Mouse (Mus musculus) kidney, postnatal 36 days (tissue): ENCODE measurements around the gene Lbx2.
A peak's percentile ranks its signal among the peaks of the same experiment; 100 is the strongest.

Source experiments
- DNase-seq, 2 experiments: peaks; one replicate each; pipeline ENCODE4 v3.0.0; 2021 to 2022; ENCODE audit warnings: mixed read lengths in 2 of 2

The Lbx2 gene

GRCm38 (mm10) chr6:83086121-83087035 lies at the start of gene Lbx2:
Gene Lbx2 (plus strand): TSS chr6:83086367.
- peak in 1 of 2 experiments; percentile 25 for DNase-seq

DNA sequence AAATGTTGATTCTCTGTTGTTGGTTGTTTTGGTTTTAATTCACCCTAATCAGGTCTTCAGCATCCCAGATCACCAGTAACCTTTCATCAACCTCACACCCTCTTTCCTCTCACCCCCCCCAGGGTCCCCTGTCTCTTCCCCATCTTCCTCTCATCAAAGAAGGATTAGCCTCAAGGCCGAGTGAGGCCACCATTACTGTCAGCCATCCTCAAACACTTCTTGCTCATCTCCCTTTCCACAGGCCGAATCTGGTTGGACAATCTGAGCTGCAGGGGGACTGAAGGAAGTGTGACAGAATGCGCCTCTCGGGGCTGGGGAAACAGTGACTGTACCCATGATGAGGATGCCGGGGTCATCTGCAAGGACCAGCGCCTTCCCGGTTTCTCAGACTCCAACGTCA lies 49.0 kb upstream of the Lbx2 start:
- no peak for DNase-seq

GRCm38 (mm10) chr6:83038496-83039012 lies 47.6 kb upstream of the Lbx2 start:
- DNase-seq = peak; percentile 95 to 98

- DNase-seq = no peak
Observed at GRCm38 (mm10) chr6:83040601-83041000, 45.6 kb upstream of the Lbx2 start.

DNA sequence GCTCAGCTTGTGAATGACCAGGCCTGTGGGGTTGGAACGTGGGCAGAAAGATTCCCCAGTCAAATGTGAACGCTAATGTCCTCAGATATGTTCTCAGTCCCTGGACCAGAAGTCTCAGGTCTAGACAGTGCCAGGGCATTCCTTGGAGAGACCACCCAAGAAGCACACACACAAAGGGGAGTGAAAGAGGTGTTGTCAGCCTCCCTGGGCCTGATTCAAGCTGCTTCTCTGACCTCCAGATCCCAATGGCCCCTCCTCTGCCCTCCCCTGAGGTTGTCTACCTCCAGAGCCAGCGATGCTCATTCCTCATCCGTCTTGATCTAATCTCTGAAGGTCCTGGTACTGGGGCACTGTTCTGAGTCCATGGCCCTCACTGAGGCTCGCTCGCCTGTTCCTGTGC lies 42.6 kb upstream of the Lbx2 start:
- DNase-seq = no peak

DNA sequence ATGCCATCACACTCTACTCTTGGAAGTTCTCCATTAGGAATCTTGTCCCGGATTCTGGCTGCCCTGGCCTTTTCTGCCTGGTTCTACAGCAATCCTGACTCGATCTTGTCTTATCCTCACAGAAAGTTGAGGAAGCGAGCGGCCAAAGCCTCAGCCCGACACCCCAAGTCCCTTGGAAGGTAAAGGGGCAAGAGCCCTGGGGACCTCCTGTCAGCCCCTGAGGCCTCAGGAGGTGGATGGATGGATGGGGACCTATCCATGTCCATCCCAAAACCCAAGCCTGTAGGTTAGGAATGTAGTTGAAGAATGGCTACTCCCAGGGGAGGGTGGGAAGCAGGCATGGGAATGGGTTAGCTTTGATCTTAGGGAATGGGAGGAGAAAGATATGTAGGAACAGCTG lies 42.2 kb upstream of the Lbx2 start:
- no peak for DNase-seq

GRCm38 (mm10) chr6:83044742-83045141 lies 41.4 kb upstream of the Lbx2 start:
- DNase-seq = peak; percentile 14 to 42

GRCm38 (mm10) chr6:83049367-83049766 lies 36.8 kb upstream of the Lbx2 start:
- DNase-seq = no peak

GRCm38 (mm10) chr6:83053136-83053960 lies 32.8 kb upstream of the Lbx2 start:
- DNase-seq = peak in 1 of 2 experiments; percentile 42

- peak; percentile 98 for DNase-seq
Observed at GRCm38 (mm10) chr6:83054074-83054851, 31.9 kb upstream of the Lbx2 start, which contains the start of gene Aup1. Gene Aup1 (plus strand): TSS chr6:83054521.

- peak in 1 of 2 experiments; percentile 60 for DNase-seq
Observed at GRCm38 (mm10) chr6:83054871-83055431, 31.2 kb upstream of the Lbx2 start, which contains the start of gene Htra2. Gene Htra2 (minus strand): TSS chr6:83055273.

DNA sequence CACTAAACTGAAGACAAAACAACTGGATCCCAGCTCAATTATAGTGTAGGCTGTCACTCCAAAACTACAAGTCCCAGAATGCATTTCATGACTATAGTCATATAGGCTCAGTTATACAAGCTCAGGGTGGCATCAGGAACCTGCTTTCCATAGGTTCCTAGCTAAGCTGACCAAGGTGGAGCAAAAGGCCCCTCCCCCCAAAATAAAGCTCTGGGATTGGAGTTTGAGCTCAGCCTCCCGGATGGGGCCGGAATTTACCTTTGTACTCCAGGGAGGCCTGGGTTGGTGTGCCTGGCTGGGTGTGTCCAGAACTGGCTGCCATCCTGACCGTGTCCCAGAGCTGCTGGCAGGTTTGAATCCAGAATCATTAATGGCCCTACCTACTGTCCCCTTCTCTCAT lies 28.4 kb upstream of the Lbx2 start, which contains the start of gene Dqx1:
Gene Dqx1 (plus strand): TSS at position 55 of the 400 bp plus-strand sequence.
- peak; percentile 83 to 89 for DNase-seq

DNA sequence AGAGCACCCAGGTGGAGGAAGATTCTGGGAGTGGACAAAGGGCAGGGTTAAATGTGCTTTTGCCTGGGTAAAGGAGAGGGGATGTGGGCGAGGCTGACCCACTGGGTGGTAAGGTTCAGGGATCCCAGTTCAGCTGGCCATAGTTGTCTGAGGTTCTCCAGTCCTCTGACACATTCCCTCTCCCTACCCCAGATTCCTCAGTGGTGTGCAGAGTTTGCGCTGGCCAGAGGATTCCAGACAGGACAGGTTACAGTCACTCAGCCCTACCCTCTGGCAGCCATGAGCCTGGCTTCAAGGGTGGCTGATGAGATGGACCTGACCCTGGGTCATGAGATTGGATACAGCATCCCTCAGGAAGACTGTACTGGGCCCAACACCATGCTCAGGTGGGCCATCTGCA lies 27.4 kb upstream of the Lbx2 start:
- no peak for DNase-seq

DNA sequence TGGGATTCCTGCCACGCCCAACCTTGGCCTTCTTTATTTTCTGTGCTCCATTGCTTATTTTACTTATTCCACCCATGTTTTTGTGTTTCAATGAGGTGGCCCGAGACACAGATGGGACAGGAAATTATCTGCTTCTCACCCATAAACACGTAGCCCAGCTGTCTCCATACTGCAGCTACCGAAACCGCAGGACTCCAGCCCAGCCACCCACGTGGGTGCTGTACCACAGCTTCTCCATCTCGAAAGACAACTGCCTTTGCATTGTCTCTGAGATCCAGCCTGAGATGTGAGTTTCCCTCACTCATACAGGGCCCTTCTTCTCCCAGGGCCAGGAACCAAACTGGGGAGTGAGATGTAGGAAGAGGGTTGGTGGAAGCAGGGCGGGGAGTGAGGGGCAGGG lies 20.2 kb upstream of the Lbx2 start:
- no peak for DNase-seq

DNA sequence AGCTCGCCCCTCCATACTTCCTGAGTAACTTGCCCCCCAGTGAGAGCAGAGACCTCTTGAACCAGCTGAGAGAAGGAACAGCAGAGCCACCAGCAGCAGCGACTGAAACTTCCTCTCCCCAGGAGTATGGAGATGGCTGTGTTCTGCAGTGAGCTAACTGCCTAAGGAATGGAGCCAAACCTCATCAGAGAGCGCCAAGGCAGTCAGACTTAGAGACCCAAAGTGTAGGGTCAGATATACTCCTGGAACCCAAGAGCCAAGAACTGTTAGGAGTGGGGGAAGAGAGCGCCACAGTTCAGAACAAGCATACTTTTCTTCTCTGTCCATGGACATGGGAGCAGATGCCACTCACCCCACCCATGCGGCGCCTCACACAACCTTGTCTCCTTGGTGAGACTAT lies 19.7 kb upstream of the Lbx2 start:
- DNase-seq = no peak

DNA sequence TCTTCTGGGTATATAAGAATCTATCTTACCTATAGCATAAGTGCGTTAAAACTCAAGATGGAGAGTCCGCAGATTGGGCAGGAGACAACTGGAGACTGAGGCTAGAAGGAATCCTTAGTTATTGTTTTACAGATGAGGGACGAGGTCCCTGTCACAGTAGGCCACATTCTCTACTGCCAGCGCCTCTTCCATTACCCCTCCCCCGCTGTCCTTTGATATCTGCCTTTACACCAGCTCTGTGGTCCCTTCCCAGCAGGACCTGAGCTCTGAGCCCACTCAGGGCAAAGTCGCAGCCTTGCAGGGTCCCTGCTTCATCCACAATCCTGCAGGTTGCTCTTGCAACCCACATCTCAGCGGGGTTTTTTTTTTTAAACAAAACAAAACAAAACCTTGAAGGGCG lies 17.9 kb upstream of the Lbx2 start:
- peak in 1 of 2 experiments; percentile 28 for DNase-seq

DNA sequence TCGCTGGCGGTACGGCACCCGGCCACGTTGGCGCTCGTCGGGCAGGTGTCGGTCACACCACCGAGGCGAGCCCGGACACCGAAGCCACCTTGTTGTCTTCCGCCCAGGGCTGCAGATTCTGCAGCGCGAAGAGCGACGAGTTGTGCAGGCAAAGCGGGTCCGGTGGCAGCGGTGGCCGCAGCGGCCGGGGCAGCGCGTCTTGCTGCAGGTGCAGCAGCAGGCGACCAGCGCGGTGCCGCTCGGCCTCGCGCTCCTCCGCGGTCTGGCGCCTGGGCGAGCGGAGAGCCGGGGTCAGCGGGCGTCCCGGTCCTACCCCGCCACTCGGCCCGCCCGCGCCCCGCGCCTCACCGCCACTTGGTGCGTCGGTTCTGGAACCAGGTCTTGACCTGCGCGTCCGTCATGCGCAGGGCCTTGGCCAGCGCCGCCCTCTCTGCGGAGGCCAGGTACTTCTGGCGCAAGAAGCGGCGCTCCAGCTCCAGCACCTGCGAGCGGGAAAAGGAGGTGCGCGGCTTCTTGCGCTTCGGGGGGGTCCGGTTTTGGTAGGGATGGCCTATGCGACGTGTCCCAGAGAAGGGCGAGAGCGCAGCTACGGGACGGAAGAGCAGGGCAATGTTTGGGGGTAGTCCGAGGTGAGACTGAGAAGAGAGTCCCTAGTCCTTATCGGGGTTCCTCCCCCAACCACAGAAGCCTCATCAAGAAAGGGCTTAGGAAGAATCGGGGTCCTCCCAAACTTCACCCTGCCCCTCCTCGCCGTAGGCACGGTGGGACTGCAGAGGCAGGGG lies 17.3 kb upstream of the Lbx2 start:
- peak in 1 of 2 experiments; percentile 66 for DNase-seq

GRCm38 (mm10) chr6:83069488-83070246 lies 16.5 kb upstream of the Lbx2 start:
- peak in 1 of 2 experiments; percentile 27 for DNase-seq

DNA sequence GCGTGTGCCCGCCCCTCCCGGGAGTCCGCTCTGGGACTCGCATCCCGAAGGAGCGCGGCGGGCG lies 16.1 kb upstream of the Lbx2 start, which contains the start of gene Tlx2:
Gene Tlx2 (minus strand): TSS at position 47 of the 64 bp plus-strand sequence.
- no peak for DNase-seq

DNA sequence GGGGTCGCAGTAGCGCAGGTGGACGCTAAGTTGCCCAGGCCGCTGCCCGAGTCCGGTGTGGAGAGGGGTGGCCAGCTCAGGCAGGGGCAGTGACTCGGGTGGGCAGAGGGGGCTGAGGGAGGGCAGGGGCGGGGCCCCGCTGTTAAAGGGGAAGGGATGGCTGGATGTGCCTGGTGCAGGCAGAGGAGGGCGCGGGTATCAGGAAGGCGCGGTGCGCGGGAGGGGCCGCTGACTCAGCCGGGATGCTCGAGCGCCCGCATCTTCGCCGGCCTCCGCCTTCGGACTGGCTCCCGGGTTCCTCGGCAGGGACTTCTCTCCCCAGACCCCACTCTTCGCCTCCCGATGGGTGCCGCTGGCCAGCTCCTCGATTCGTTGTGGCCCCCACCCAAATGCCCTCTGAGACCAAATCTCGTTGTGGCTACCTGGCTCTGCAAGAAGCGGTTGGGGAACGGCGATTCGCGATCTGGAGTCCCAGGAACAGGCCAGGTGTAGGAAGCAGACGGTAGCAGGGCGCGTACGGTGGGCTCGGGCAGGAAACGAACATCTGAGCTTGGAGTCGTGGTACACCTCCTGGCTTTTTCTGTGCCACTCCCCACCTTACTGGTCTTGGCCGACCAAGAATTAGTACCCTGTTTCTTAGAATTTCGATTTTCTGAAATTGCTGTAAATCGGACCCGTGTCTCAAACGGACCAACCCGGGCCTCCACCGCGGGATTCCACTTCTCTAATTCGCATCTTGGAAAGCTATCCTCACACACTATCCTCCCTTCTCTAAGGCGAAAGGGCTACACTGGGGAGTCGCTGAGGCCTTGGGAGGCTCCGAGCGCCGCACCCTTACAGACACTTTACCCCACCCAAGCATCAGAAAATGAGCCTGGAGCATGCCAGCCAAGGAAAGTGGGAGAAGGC lies 15.6 kb upstream of the Lbx2 start:
- DNase-seq = peak in 1 of 2 experiments; percentile 32
